Mouse (Mus musculus): ENCODE results near the gene Cxcr5.

DNA sequence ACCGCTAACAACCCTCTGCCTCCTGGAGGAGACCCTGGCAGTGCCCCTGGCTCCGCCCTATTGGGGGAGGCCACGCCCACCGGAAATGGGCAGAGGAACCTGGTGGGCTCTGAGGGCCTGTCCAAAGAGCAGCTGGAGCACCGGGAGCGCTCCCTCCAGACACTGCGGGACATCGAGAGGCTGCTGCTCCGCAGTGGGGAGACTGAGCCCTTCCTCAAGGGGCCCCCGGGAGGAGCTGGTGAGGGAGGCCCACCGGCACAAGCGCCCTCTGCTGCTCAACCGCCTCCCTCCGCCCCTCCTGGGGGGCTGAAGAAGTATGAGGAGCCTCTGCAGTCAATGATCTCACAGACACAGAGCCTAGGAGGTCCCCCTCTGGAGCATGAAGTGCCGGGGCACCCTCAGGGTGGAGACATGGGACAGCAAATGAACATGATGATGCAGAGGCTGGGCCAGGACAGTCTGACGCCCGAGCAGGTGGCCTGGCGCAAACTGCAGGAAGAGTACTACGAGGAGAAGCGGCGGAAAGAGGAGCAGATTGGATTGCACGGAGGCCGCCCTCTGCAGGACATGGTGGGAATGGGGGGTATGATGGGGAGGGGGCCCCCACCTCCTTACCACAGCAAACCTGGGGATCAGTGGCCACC lies 55.7 kb downstream of the Cxcr5 start:
- TF ChIP-seq CTCF (IDR thresholded peaks at IDR 0.05; ENCODE audit: low read depth): peak; percentile 26; the same call in 1 of the 2 replicates
- TF ChIP-seq EP300 (optimal IDR thresholded peaks at IDR 0.05): no peak
